Mouse (Mus musculus): ENCODE results near the gene Fsip1. TPM values are rescaled to one million over a fixed set of nuclear protein-coding genes. Genes with fewer than 3 reads are reported as not detected.

Gene Fsip1
- total and polyA plus RNA-seq, 2 experiments from 2014 or later = 1.2 to 6.1 TPM

- Histone ChIP-seq H3K4me2 (ENCODE audit: low read depth, low read length, poor library complexity, severe bottlenecking) (no peak overlapping the region), H3K4me3 (ENCODE audit: low read depth, low read length) (no peak overlapping the region), H3K27ac (ENCODE audit: low read depth, low read length) (no peak overlapping the region), H3K4me1 (ENCODE audit: insufficient read depth, low read length) (no peaks in the 10 kb centered on the region), H3K36me3 (ENCODE audit: insufficient read depth, low read length) (no peaks in the 10 kb centered on the region), H3K9ac (replicated peaks; ENCODE audit: low read length, poor library complexity, severe bottlenecking) (no peak overlapping the region), H3K27me3 (ENCODE audit: insufficient read depth, low read length) (no peaks in the 10 kb centered on the region), H3K9me3 (ENCODE audit: low read length) (no peaks in the 10 kb centered on the region)
- no peak for ATAC-seq (ENCODE audit: low FRiP score)
- no peak for DNase-seq (ENCODE audit: low spot score)
- no peak for TF ChIP-seq CTCF (IDR thresholded peaks at IDR 0.05)
- 74% methylated on average over 12 of the region's 12 CpGs for WGBS
Observed at GRCm38 (mm10) chr2:118248966-118249365, 7.8 kb downstream of the Fsip1 start.

- Histone ChIP-seq H3K9me3 (ENCODE audit: low read length) (no peaks in the 10 kb centered on the region), H3K36me3 (ENCODE audit: insufficient read depth, low read length) (no peaks in the 10 kb centered on the region), H3K4me3 (ENCODE audit: low read depth, low read length) (no peak overlapping the region), H3K27ac (ENCODE audit: low read depth, low read length) (no peak overlapping the region), H3K9ac (replicated peaks; ENCODE audit: low read length, poor library complexity, severe bottlenecking) (no peak overlapping the region), H3K27me3 (ENCODE audit: insufficient read depth, low read length) (no peaks in the 10 kb centered on the region), H3K4me2 (ENCODE audit: low read depth, low read length, poor library complexity, severe bottlenecking) (no peak overlapping the region), H3K4me1 (ENCODE audit: insufficient read depth, low read length) (no peaks in the 10 kb centered on the region)
- ATAC-seq (ENCODE audit: low FRiP score) (no peak), DNase-seq (ENCODE audit: low spot score) (no peak)
- no peak for TF ChIP-seq CTCF (IDR thresholded peaks at IDR 0.05)
- 59% methylated on average over 2 of the region's 2 CpGs for WGBS
Observed at GRCm38 (mm10) chr2:118248016-118248415, 8.8 kb downstream of the Fsip1 start.

- 13% methylated on average over 10 of the region's 10 CpGs for WGBS
- H3K4me2 ChIP-seq (ENCODE audit: low read depth, low read length, poor library complexity, severe bottlenecking) = no peak overlapping the region
- no peaks in the 10 kb centered on the region for H3K9me3 ChIP-seq (ENCODE audit: low read length)
- DNase-seq (ENCODE audit: low spot score) (peak; percentile 85), ATAC-seq (ENCODE audit: low FRiP score) (peak; percentile 72; the same call in 1 of the 2 replicates)
- no peaks in the 10 kb centered on the region for H3K36me3 ChIP-seq (ENCODE audit: insufficient read depth, low read length)
- peak; percentile 91 for TF ChIP-seq CTCF (IDR thresholded peaks at IDR 0.05)
- no peak overlapping the region for H3K27ac ChIP-seq (ENCODE audit: low read depth, low read length)
- no peaks in the 10 kb centered on the region for H3K4me1 ChIP-seq (ENCODE audit: insufficient read depth, low read length)
- H3K4me3 ChIP-seq (ENCODE audit: low read depth, low read length) = no peak overlapping the region
- no peaks in the 10 kb centered on the region for H3K27me3 ChIP-seq (ENCODE audit: insufficient read depth, low read length)
- no peak overlapping the region for H3K9ac ChIP-seq (replicated peaks; ENCODE audit: low read length, poor library complexity, severe bottlenecking)
Observed at GRCm38 (mm10) chr2:118245914-118246313, 10.9 kb downstream of the Fsip1 start.

GRCm38 (mm10) chr2:118236196-118236595 lies 20.6 kb downstream of the Fsip1 start:
- H3K4me3 ChIP-seq (ENCODE audit: low read depth, low read length) = no peak overlapping the region
- no peak overlapping the region for H3K27ac ChIP-seq (ENCODE audit: low read depth, low read length)
- H3K9ac ChIP-seq (replicated peaks; ENCODE audit: low read length, poor library complexity, severe bottlenecking) = no peak overlapping the region
- no peaks in the 10 kb centered on the region for H3K4me1 ChIP-seq (ENCODE audit: insufficient read depth, low read length)
- ATAC-seq (ENCODE audit: low FRiP score) (no peak), DNase-seq (ENCODE audit: low spot score) (no peak)
- H3K4me2 ChIP-seq (ENCODE audit: low read depth, low read length, poor library complexity, severe bottlenecking) = no peak overlapping the region
- 0 out of 2 replicates have a peak, but pooled peaks cover 3% of the 10 kb centered on the region for H3K27me3 ChIP-seq (ENCODE audit: insufficient read depth, low read length)
- TF ChIP-seq CTCF (IDR thresholded peaks at IDR 0.05) = no peak
- no peaks in the 10 kb centered on the region for H3K36me3 ChIP-seq (ENCODE audit: insufficient read depth, low read length)
- H3K9me3 ChIP-seq (ENCODE audit: low read length) = no peaks in the 10 kb centered on the region
- 82% methylated on average over 7 of the region's 7 CpGs for WGBS

- TF ChIP-seq CTCF (IDR thresholded peaks at IDR 0.05) = 0 out of 2 replicates have a peak, but pooled peaks have one; percentile 3
- Histone ChIP-seq H3K9me3 (ENCODE audit: low read length) (no peaks in the 10 kb centered on the region), H3K9ac (replicated peaks; ENCODE audit: low read length, poor library complexity, severe bottlenecking) (no peak overlapping the region), H3K4me1 (ENCODE audit: insufficient read depth, low read length) (no peaks in the 10 kb centered on the region), H3K27me3 (ENCODE audit: insufficient read depth, low read length) (0 out of 2 replicates have a peak, but pooled peaks cover 3% of the 10 kb centered on the region), H3K27ac (ENCODE audit: low read depth, low read length) (no peak overlapping the region), H3K4me2 (ENCODE audit: low read depth, low read length, poor library complexity, severe bottlenecking) (no peak overlapping the region), H3K36me3 (ENCODE audit: insufficient read depth, low read length) (no peaks in the 10 kb centered on the region), H3K4me3 (ENCODE audit: low read depth, low read length) (no peak overlapping the region)
- DNase-seq (ENCODE audit: low spot score) = peak; percentile 60
- ATAC-seq (ENCODE audit: low FRiP score) = no peak
- WGBS = 86% methylated on average over 3 of the region's 3 CpGs
Observed at GRCm38 (mm10) chr2:118235614-118236013, 21.2 kb downstream of the Fsip1 start.

- ATAC-seq (ENCODE audit: low FRiP score) (no peak), DNase-seq (ENCODE audit: low spot score) (no peak)
- Histone ChIP-seq H3K4me2 (ENCODE audit: low read depth, low read length, poor library complexity, severe bottlenecking) (no peak overlapping the region), H3K9ac (replicated peaks; ENCODE audit: low read length, poor library complexity, severe bottlenecking) (no peak overlapping the region), H3K9me3 (ENCODE audit: low read length) (no peaks in the 10 kb centered on the region), H3K4me1 (ENCODE audit: insufficient read depth, low read length) (no peaks in the 10 kb centered on the region), H3K27ac (ENCODE audit: low read depth, low read length) (no peak overlapping the region), H3K4me3 (ENCODE audit: low read depth, low read length) (no peak overlapping the region), H3K27me3 (ENCODE audit: insufficient read depth, low read length) (no peaks in the 10 kb centered on the region), H3K36me3 (ENCODE audit: insufficient read depth, low read length) (no peaks in the 10 kb centered on the region)
- TF ChIP-seq CTCF (IDR thresholded peaks at IDR 0.05) = no peak
- 78% methylated on average over 3 of the region's 3 CpGs for WGBS
Observed at GRCm38 (mm10) chr2:118230544-118230943, 26.2 kb downstream of the Fsip1 start.
